Mouse (Mus musculus) bone marrow macrophage, adult 2 months (primary cell): ENCODE results near the gene Ccdc47.

Experiments used
- CTCF ChIP-seq: IDR thresholded peaks from 2 replicates; pipeline ENCODE4 v1.5.1; 2012; ENCODE audit warnings: low read depth, mild to moderate bottlenecking, low read length, moderate library complexity
- POLR2A ChIP-seq: IDR thresholded peaks from 2 replicates; pipeline ENCODE4 v1.6.1; 2012; ENCODE audit warnings: mild to moderate bottlenecking, low read depth, low read length, borderline replicate concordance

DNA sequence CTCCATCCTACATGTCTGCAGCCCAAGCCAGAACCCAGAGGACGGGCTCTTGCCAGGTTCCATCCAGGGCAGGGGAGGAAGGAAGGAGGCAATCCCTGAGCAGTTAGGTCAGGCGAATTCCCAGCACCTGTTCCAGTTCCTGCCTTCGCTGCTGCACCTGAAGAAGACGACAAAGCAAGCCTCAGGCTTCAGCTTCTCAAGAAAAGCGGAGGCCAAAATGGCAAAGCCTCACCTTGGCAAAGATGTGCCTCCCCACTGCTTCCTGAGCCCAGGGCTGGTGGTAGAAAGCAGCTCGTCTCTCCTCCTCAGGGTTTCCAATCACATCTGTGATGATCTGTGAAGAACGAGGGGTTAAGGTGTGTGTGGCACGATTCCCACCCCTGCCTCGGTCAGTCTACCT is 47.8 kb upstream of the Ccdc47 start:
- TF ChIP-seq POLR2A (no peak), CTCF (no peak)
